Mouse (Mus musculus) neutrophil, adult 59 days (primary cell): ENCODE measurements around the gene Cyb5d1. TPM values are rescaled to one million over a fixed set of nuclear protein-coding genes. Genes with fewer than 3 reads are reported as not detected.

ENCODE experiments used
- total RNA-seq, 2 experiments: library from RNA; stranded (reverse); gene quantifications; 1 replicate in 1 of 2; 2 replicates in 1 of 2; pipeline ENCODE4 v1.2.4; 2023

The Cyb5d1 gene
- 10 to 100 TPM; 21.9 to 23.2 TPM for total RNA-seq

GRCm38 (mm10) chr11:69395235-69395633, at the start of gene Cyb5d1, which contains the start of gene Naa38:
Cyb5d1 (minus strand) TSS chr11:69395631.
Naa38 (plus strand) TSS chr11:69395487.

GRCm38 (mm10) chr11:69413221-69414181, 18.1 kb upstream of the Cyb5d1 start, which contains the start of gene Kdm6b:
Kdm6b (minus strand) TSS chr11:69413675.

GRCm38 (mm10) chr11:69398059-69398458, 2.6 kb upstream of the Cyb5d1 start, which contains the start of gene Tmem88:
Tmem88 (minus strand) TSS chr11:69398234.

GRCm38 (mm10) chr11:69369215-69369989, 26.0 kb downstream of the Cyb5d1 start, which contains the start of gene Chd3:
Chd3 (minus strand) TSS chr11:69369406.

Other genes starting within 250 kb of the Cyb5d1 start
- gene Alox12b, start 238.6 kb downstream of the Cyb5d1 start, total RNA-seq = not detected
- gene Alox8, start 197.8 kb downstream of the Cyb5d1 start, total RNA-seq = under 1 TPM; 0.22 to 0.24 TPM
- not detected for gene Gucy2e, start 158.6 kb downstream of the Cyb5d1 start, total RNA-seq
- gene Cntrob, start 71.9 kb downstream of the Cyb5d1 start, total RNA-seq = 10 to 100 TPM; 12.2 TPM
- gene Trappc1, start 71.7 kb downstream of the Cyb5d1 start, total RNA-seq = 10 to 100 TPM; 45.7 to 52.8 TPM
- gene Kcnab3, start 69.4 kb downstream of the Cyb5d1 start, total RNA-seq = under 1 TPM; 0.20 to 0.84 TPM
- 1 to 10 TPM; 1.3 to 2.4 TPM for gene Rnf227, start 55.2 kb downstream of the Cyb5d1 start, total RNA-seq
- 10 to 100 TPM; 13.7 to 17.7 TPM for gene Chd3, start 26.2 kb downstream of the Cyb5d1 start, total RNA-seq
- gene Naa38, start 144 bp downstream of the Cyb5d1 start, total RNA-seq = 10 to 100 TPM; 41.4 to 43.4 TPM
- 1 to 10 TPM; 2.2 to 3.3 TPM for gene Tmem88, start 2.6 kb upstream of the Cyb5d1 start, total RNA-seq
- gene Kdm6b, start 18.0 kb upstream of the Cyb5d1 start, total RNA-seq = 100 to 1,000 TPM; 177 to 192 TPM
- gene Dnah2, start 153.5 kb upstream of the Cyb5d1 start, total RNA-seq = 1 to 10 TPM; 2.6 to 6.5 TPM
- under 1 TPM in 1 of 2 experiments, not detected in 1; 0.24 TPM for gene Efnb3, start 164.6 kb upstream of the Cyb5d1 start, total RNA-seq
- 10 to 100 TPM in 1 of 2 experiments, 1 to 10 TPM in 1; 9.1 to 11.8 TPM for gene Wrap53, start 184.6 kb upstream of the Cyb5d1 start, total RNA-seq
- 10 to 100 TPM; 52.9 to 58.1 TPM for gene Trp53, start 184.7 kb upstream of the Cyb5d1 start, total RNA-seq
- 1 to 10 TPM in 1 of 2 experiments, under 1 TPM in 1; 0.90 to 4.0 TPM for gene Atp1b2, start 210.3 kb upstream of the Cyb5d1 start, total RNA-seq
- not detected for gene Shbg, start 222.3 kb upstream of the Cyb5d1 start, total RNA-seq
- not detected for gene Sat2, start 226.4 kb upstream of the Cyb5d1 start, total RNA-seq
- 10 to 100 TPM; 39.1 to 51.4 TPM for gene Fxr2, start 237.4 kb upstream of the Cyb5d1 start, total RNA-seq